Mouse (Mus musculus) G1E (cell line): ENCODE measurements at regions not wholly inside any gene's neighbourhood (a gene's known extent, or its start where the extent isn't known, plus 50 kb on each side); places are given as distances from the start of the nearest gene placed in this dataset.

Source experiments
- CTCF ChIP-seq: IDR thresholded peaks from 2 replicates; pipeline ENCODE4 v1.5.1; 2012; ENCODE audit warnings: low read depth, low read length, inconsistent platforms, mixed read lengths
- GATA1 ChIP-seq: IDR thresholded peaks from 2 replicates; pipeline ENCODE4 v1.6.1; 2012; ENCODE audit warnings: borderline replicate concordance, low read length, inconsistent platforms, mixed read lengths

DNA sequence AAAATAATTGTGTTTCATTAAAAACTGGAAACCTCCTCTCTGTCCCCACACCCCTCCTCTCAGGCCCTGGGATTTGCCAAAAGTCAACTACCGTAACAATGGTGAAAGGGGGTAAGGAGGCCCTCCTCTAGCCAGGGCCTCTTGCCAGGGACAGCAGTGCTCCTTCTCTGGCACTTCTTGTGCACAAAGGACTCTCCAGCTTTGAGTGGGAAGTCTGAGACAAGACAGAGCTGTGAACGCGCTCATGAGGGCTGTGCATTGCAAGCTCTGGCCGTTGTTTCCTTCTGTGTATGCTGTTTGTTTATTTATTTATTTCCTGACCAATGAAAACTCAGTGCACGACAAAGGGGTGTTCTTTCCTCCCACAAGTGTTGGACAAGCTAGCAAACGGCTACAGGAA is 50.8 kb upstream of the Atg10 start:
- TF ChIP-seq CTCF (no peak), GATA1 (no peak)
